Mouse (Mus musculus): Measurements from ENCODE around the gene Ttc21a.

- TF ChIP-seq GATA1 (IDR thresholded peaks at IDR 0.05; ENCODE audit: borderline replicate concordance, low read length) (no peak), CTCF (IDR thresholded peaks at IDR 0.05; ENCODE audit: low read depth, low read length) (no peak), GATA2 (IDR thresholded peaks at IDR 0.05; ENCODE audit: borderline replicate concordance, low read depth, low read length) (no peak), TAL1 (conservative IDR thresholded peaks at IDR 0.05; ENCODE audit: low read depth, low read length) (no peak), POLR2AphosphoS5 (IDR thresholded peaks at IDR 0.05; ENCODE audit: insufficient replicate concordance, low read depth, low read length) (no peak)
These were observed 75.4 kb downstream of the Ttc21a start for GRCm38 (mm10) chr9:120012781-120013180.

Data from G1E (cell line).